Comparison of ENCODE assay signal across 20 mouse cellular contexts in the genomic region with DNA sequence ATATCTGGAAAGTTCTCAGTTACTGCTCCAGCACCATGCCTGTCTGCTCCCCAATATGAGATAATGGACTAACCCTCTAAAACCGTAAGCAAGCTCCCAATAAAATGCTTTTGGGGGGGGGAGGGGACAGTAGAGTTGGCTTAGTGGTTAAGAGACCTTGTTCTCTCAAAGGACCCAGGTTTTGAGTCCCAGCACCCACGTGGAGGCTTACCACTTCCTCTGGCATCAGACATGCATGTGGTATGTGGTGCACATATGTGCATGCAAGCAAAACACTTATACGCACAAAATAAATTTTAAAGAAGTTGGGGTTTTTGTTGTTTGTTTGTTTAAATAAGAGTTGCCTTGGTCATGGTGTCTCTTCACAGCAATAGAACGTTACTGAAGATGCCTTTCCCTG. TPM values are rescaled to one million over a fixed set of nuclear protein-coding genes. Genes with fewer than 3 reads are reported as not detected.
DNase-seq lines count a peak whose midpoint lies in the region; ATAC-seq lines count a peak whose summit lies in the region.
"Had no signal": no experiment of that assay in that cellular context is flagged by ENCODE, and none has a peak within 500 bp of the region (broad histone marks: within the 10 kb centered on the region; RNA-seq: fewer than 3 reads in every experiment).

No protein-coding gene starts in this region.

- H3K9me3 ChIP-seq in midbrain, embryonic 11.5 days (ENCODE audit: control insufficient read depth, low read length): no peaks in the 10 kb centered on the region
- no peaks in the 10 kb centered on the region for H3K9me3 ChIP-seq in midbrain, embryonic 14.5 days (ENCODE audit: control insufficient read depth, low read length)
- H3K9me3 ChIP-seq: embryonic facial prominence, embryonic 12.5 days; heart, embryonic 15.5 days; hindbrain, embryonic 10.5 days; intestine, embryonic 15.5 days; liver, embryonic 15.5 days; neural tube, embryonic 12.5 days had no signal

- H3K9ac ChIP-seq in midbrain, embryonic 11.5 days (ENCODE audit: low read length): no peak overlapping the region
- H3K9ac ChIP-seq in midbrain, embryonic 14.5 days (replicated peaks; ENCODE audit: low read length): no peak overlapping the region
- H3K9ac ChIP-seq: embryonic facial prominence, embryonic 12.5 days; forebrain, postnatal 0 days; heart, embryonic 15.5 days; intestine, embryonic 15.5 days; liver, embryonic 15.5 days; neural tube, embryonic 12.5 days had no signal

- H3K4me2 ChIP-seq in midbrain, embryonic 11.5 days: no peak overlapping the region
- no peak overlapping the region for H3K4me2 ChIP-seq in midbrain, embryonic 14.5 days (ENCODE audit: low read length)
- H3K4me2 ChIP-seq: embryonic facial prominence, embryonic 12.5 days; heart, embryonic 15.5 days; intestine, embryonic 15.5 days; liver, embryonic 15.5 days; neural tube, embryonic 12.5 days had no signal

- H3K4me3 ChIP-seq in midbrain, embryonic 11.5 days (ENCODE audit: low read depth, low read length): no peak overlapping the region
- H3K4me3 ChIP-seq in midbrain, embryonic 14.5 days (replicated peaks; ENCODE audit: low read depth, low read length): no peak overlapping the region
- H3K4me3 ChIP-seq: embryonic facial prominence, embryonic 12.5 days; heart, adult 2 months; heart, embryonic 15.5 days; hindbrain, embryonic 10.5 days; intestine, embryonic 15.5 days; liver, embryonic 15.5 days; neural tube, embryonic 12.5 days had no signal

- H3K36me3 ChIP-seq in midbrain, embryonic 11.5 days (ENCODE audit: control insufficient read depth, insufficient read depth, low read length): peaks cover 2% of the 10 kb centered on the region; the same call in 1 of the 2 replicates
- H3K36me3 ChIP-seq in midbrain, embryonic 14.5 days (ENCODE audit: control insufficient read depth, insufficient read depth, low read length): peaks cover 13% of the 10 kb centered on the region
- H3K36me3 ChIP-seq: embryonic facial prominence, embryonic 12.5 days; heart, embryonic 15.5 days had no signal

- H3K27me3 ChIP-seq in midbrain, embryonic 11.5 days (ENCODE audit: control insufficient read depth, insufficient read depth, low read length): no peaks in the 10 kb centered on the region
- H3K27me3 ChIP-seq in midbrain, embryonic 14.5 days (ENCODE audit: control insufficient read depth, insufficient read depth, low read length): no peaks in the 10 kb centered on the region
- H3K27me3 ChIP-seq: embryonic facial prominence, embryonic 12.5 days; heart, embryonic 15.5 days; intestine, embryonic 15.5 days; neural tube, embryonic 12.5 days had no signal

- peak; percentile 69 for DNase-seq in midbrain, embryonic 11.5 days (ENCODE audit: low spot score, missing footprints)
- DNase-seq in midbrain, embryonic 14.5 days: no peak
- peak; percentile 81 for DNase-seq in induced T-regulatory cell, adult 2 months (ENCODE audit: low read depth)
- DNase-seq in thymus, postnatal 0 days (ENCODE audit: low spot score): peak; percentile 87
- DNase-seq in ovary, postnatal 14 days (ENCODE audit: low spot score): no peak
- DNase-seq in left cerebral cortex, postnatal 36 days (ENCODE audit: low spot score in 2 of 2): no peak
- DNase-seq: adrenal gland, adult 2 months; forebrain, postnatal 0 days; heart, adult 2 months; right cerebral cortex, postnatal 25 days had no signal

- no peaks in the 10 kb centered on the region for H3K4me1 ChIP-seq in midbrain, embryonic 11.5 days (ENCODE audit: control insufficient read depth, insufficient read depth, low read length)
- H3K4me1 ChIP-seq in midbrain, embryonic 14.5 days (ENCODE audit: control insufficient read depth, insufficient read depth, low read length): no peaks in the 10 kb centered on the region
- H3K4me1 ChIP-seq: embryonic facial prominence, embryonic 12.5 days; hindbrain, embryonic 10.5 days; intestine, embryonic 15.5 days; neural tube, embryonic 12.5 days had no signal

- intact Hi-C loops in left cerebral cortex, postnatal 36 days (cut with DNase I): loop anchor here (5.0 kb wide), 1 partner anchor 38 kb away; a partner anchor contains a TSS

- 88% methylated on average over 4 of the region's 4 CpGs for WGBS in midbrain, embryonic 11.5 days
- 84% methylated on average over 4 of the region's 4 CpGs for WGBS in midbrain, embryonic 14.5 days

- no peak for ATAC-seq in midbrain, embryonic 11.5 days (ENCODE audit: low FRiP score)
- ATAC-seq in midbrain, embryonic 14.5 days (ENCODE audit: low FRiP score, low TSS enrichment): no peak
- no peak for ATAC-seq in monocyte, adult 5-6 weeks (replicated peaks; ENCODE audit: insufficient number of reproducible peaks, low FRiP score, low TSS enrichment, poor library complexity, severe bottlenecking)
- ATAC-seq: forebrain, postnatal 0 days; intestine, embryonic 15.5 days; lung, postnatal 0 days; midbrain, embryonic 16.5 days had no signal

- H3K27ac ChIP-seq in midbrain, embryonic 11.5 days (ENCODE audit: low read depth, low read length): no peak overlapping the region
- H3K27ac ChIP-seq in midbrain, embryonic 14.5 days (replicated peaks; ENCODE audit: low read depth, low read length): no peak overlapping the region
- H3K27ac ChIP-seq: embryonic facial prominence, embryonic 12.5 days; heart, adult 2 months; heart, embryonic 15.5 days; hindbrain, embryonic 10.5 days; intestine, embryonic 15.5 days; liver, embryonic 15.5 days; neural tube, embryonic 12.5 days had no signal

RNA-seq across cellular contexts. Expression of a gene that starts 21.4 kb away (rescaled TPM):
- polyA plus RNA-seq in midbrain, embryonic 11.5 days (2014; fragmentation: Nextera tagmentation; extraction: Ambion mirVana): 2.8 and 3.7 TPM in 2 replicates
- 5.4 and 5.6 TPM in 2 replicates for polyA plus RNA-seq in midbrain, embryonic 14.5 days (2014; fragmentation: Nextera tagmentation; extraction: Ambion mirVana)
- polyA plus RNA-seq in thymus, postnatal 0 days (2015; fragmentation: Nextera tagmentation; extraction: Ambion mirVana): 5.6 and 6.5 TPM in 2 replicates
- 1 to 10 TPM; 1.7 to 1.8 TPM for total RNA-seq in left cerebral cortex, postnatal 36 days (2021)
- not detected in 3 replicates for total RNA-seq in monocyte, adult 5-6 weeks (2017)
- total RNA-seq: MEL had no signal

RNA-seq across cellular contexts. Expression of a gene that starts 39.3 kb away (rescaled TPM):
- 66.0 and 70.7 TPM in 2 replicates for polyA plus RNA-seq in midbrain, embryonic 11.5 days (2014; fragmentation: Nextera tagmentation; extraction: Ambion mirVana)
- 33.5 and 38.8 TPM in 2 replicates for polyA plus RNA-seq in midbrain, embryonic 14.5 days (2014; fragmentation: Nextera tagmentation; extraction: Ambion mirVana)
- polyA plus RNA-seq in thymus, postnatal 0 days (2015; fragmentation: Nextera tagmentation; extraction: Ambion mirVana): 22.9 and 23.9 TPM in 2 replicates
- 10 to 100 TPM; 22.9 to 23.9 TPM for total RNA-seq in left cerebral cortex, postnatal 36 days (2021)
- total RNA-seq in monocyte, adult 5-6 weeks (2017): 3.7 to 18.6 TPM (median 15.7 TPM) in 3 replicates

RNA-seq across cellular contexts. Expression of a gene that starts 56.2 kb away (rescaled TPM):
- 120 and 125 TPM in 2 replicates for polyA plus RNA-seq in midbrain, embryonic 11.5 days (2014; fragmentation: Nextera tagmentation; extraction: Ambion mirVana)
- polyA plus RNA-seq in midbrain, embryonic 14.5 days (2014; fragmentation: Nextera tagmentation; extraction: Ambion mirVana): 171 and 208 TPM in 2 replicates
- polyA plus RNA-seq in thymus, postnatal 0 days (2015; fragmentation: Nextera tagmentation; extraction: Ambion mirVana): 178 TPM in 2 replicates
- total RNA-seq in left cerebral cortex, postnatal 36 days (2021): 100 to 1,000 TPM; 128 to 133 TPM
- 11.8 to 39.0 TPM (median 21.7 TPM) in 3 replicates for total RNA-seq in monocyte, adult 5-6 weeks (2017)

Comparison
In these comparisons a context has a peak if more than half of its experiments do, and no peak if none do; other contexts are left out.
1. DNase-seq: peak in midbrain, embryonic 11.5 days (single experiment), induced T-regulatory cell, adult 2 months (single experiment) and thymus, postnatal 0 days (single experiment); none in midbrain, embryonic 14.5 days (single experiment), ovary, postnatal 14 days (single experiment) and left cerebral cortex, postnatal 36 days (0 of 2).